Comparison of ENCODE assay signal across 10 mouse cellular contexts in genomic region chr7:105762517-105763270, GRCm38 (mm10). TPM values are rescaled to one million over a fixed set of nuclear protein-coding genes. Genes with fewer than 3 reads are reported as not detected.
DNase-seq lines count a peak whose midpoint lies in the region; ATAC-seq lines count a peak whose summit lies in the region.
"Had no signal": no experiment of that assay in that cellular context is flagged by ENCODE, and none has a peak within 500 bp of the region (broad histone marks: within the 10 kb centered on the region; RNA-seq: fewer than 3 reads in every experiment).

No protein-coding gene starts in this region.

- no peak overlapping the region for H3K9ac ChIP-seq in kidney, embryonic 16.5 days (replicated peaks; ENCODE audit: low read length)
- no peak overlapping the region for H3K9ac ChIP-seq in midbrain, embryonic 13.5 days (replicated peaks)

- no peak overlapping the region for H3K27ac ChIP-seq in kidney, embryonic 16.5 days (ENCODE audit: low read length)
- no peak overlapping the region for H3K27ac ChIP-seq in embryonic facial prominence, embryonic 10.5 days (replicated peaks)
- no peak overlapping the region for H3K27ac ChIP-seq in midbrain, embryonic 13.5 days

- H3K4me3 ChIP-seq in kidney, embryonic 16.5 days (ENCODE audit: low read length): peak overlapping the region; percentile 13; the same call in 1 of the 2 replicates
- H3K4me3 ChIP-seq in embryonic facial prominence, embryonic 10.5 days: peak overlapping the region; percentile 45
- H3K4me3 ChIP-seq in midbrain, embryonic 13.5 days (replicated peaks): no peak overlapping the region

- H3K36me3 ChIP-seq in kidney, embryonic 16.5 days (ENCODE audit: insufficient read depth, low read length): peaks cover 72% of the 10 kb centered on the region
- peaks cover 94% of the 10 kb centered on the region for H3K36me3 ChIP-seq in embryonic facial prominence, embryonic 10.5 days (replicated peaks)
- H3K36me3 ChIP-seq in midbrain, embryonic 13.5 days: peaks cover 88% of the 10 kb centered on the region

- no peak for ATAC-seq in kidney, embryonic 16.5 days (ENCODE audit: low FRiP score, low TSS enrichment)
- ATAC-seq in granulocyte monocyte progenitor cell, adult 5-6 weeks (replicated peaks; ENCODE audit: poor library complexity, severe bottlenecking): peak; percentile 34
- peak; percentile 12 for ATAC-seq in midbrain, embryonic 13.5 days

- no peak for DNase-seq in kidney, adult 8-10 months
- DNase-seq in embryonic facial prominence, embryonic 10.5 days (ENCODE audit: low spot score): no peak
- no peak for DNase-seq in cerebellum, postnatal 36 days
- DNase-seq in gastrocnemius, postnatal 25 days: no peak
- no peak for DNase-seq in right cerebral cortex, postnatal 4 days
- DNase-seq: cerebellum, postnatal 25 days; kidney, adult 11 months had no signal

- H3K4me1 ChIP-seq in kidney, embryonic 16.5 days (ENCODE audit: insufficient read depth, low read length): peaks cover 2% of the 10 kb centered on the region; the same call in 1 of the 2 replicates
- H3K4me1 ChIP-seq in embryonic facial prominence, embryonic 10.5 days: peaks cover 19% of the 10 kb centered on the region
- peaks cover 9% of the 10 kb centered on the region for H3K4me1 ChIP-seq in midbrain, embryonic 13.5 days (replicated peaks)

- peak overlapping the region; percentile 41 for H3K4me2 ChIP-seq in kidney, embryonic 16.5 days (replicated peaks; ENCODE audit: low read depth, low read length)
- H3K4me2 ChIP-seq in midbrain, embryonic 13.5 days (replicated peaks): no peak overlapping the region

- no peaks in the 10 kb centered on the region for H3K27me3 ChIP-seq in kidney, embryonic 16.5 days (ENCODE audit: insufficient read depth, low read length)
- H3K27me3 ChIP-seq in embryonic facial prominence, embryonic 10.5 days (replicated peaks; ENCODE audit: low read depth, poor library complexity, severe bottlenecking): peaks cover 53% of the 10 kb centered on the region
- H3K27me3 ChIP-seq in midbrain, embryonic 13.5 days: peaks cover 37% of the 10 kb centered on the region

- 51% methylated on average over 55 of the region's 55 CpGs for WGBS in kidney, embryonic 16.5 days
- 16% methylated on average over 55 of the region's 55 CpGs for WGBS in embryonic facial prominence, embryonic 10.5 days
- 20% methylated on average over 55 of the region's 55 CpGs for WGBS in midbrain, embryonic 13.5 days

- no peaks in the 10 kb centered on the region for H3K9me3 ChIP-seq in kidney, embryonic 16.5 days (ENCODE audit: low read length)
- H3K9me3 ChIP-seq in embryonic facial prominence, embryonic 10.5 days: no peaks in the 10 kb centered on the region
- no peaks in the 10 kb centered on the region for H3K9me3 ChIP-seq in midbrain, embryonic 13.5 days

RNA-seq across cellular contexts. Expression of gene Tpp1, which starts 10.7 kb away (rescaled TPM):
- 120 and 123 TPM in 2 replicates for polyA plus RNA-seq in kidney, embryonic 16.5 days (2015; fragmentation: Nextera tagmentation; extraction: Ambion mirVana)
- 45.0 and 49.2 TPM in 2 replicates for polyA plus RNA-seq in embryonic facial prominence, embryonic 10.5 days (2016; fragmentation: Nextera tagmentation; extraction: Ambion mirVana)
- 46.8 and 52.4 TPM in 2 replicates for total RNA-seq in granulocyte monocyte progenitor cell, adult 5-6 weeks (2014; fragmentation: Nextera tagmentation)
- 18.5 and 26.1 TPM in 2 replicates for total RNA-seq in granulocyte monocyte progenitor cell, adult 5-6 weeks (2017)
- 35.6 and 41.1 TPM in 2 replicates for polyA plus RNA-seq in midbrain, embryonic 13.5 days (2015; fragmentation: Nextera tagmentation; extraction: Ambion mirVana)
- 10 to 100 TPM; 37.5 to 38.7 TPM for total RNA-seq in gastrocnemius, postnatal 25 days (2021)

RNA-seq across cellular contexts. Expression of gene Taf10, which starts 18.5 kb away (rescaled TPM):
- 107 and 121 TPM in 2 replicates for polyA plus RNA-seq in kidney, embryonic 16.5 days (2015; fragmentation: Nextera tagmentation; extraction: Ambion mirVana)
- polyA plus RNA-seq in embryonic facial prominence, embryonic 10.5 days (2016; fragmentation: Nextera tagmentation; extraction: Ambion mirVana): 154 and 163 TPM in 2 replicates
- 221 and 237 TPM in 2 replicates for total RNA-seq in granulocyte monocyte progenitor cell, adult 5-6 weeks (2014; fragmentation: Nextera tagmentation)
- total RNA-seq in granulocyte monocyte progenitor cell, adult 5-6 weeks (2017): 207 and 251 TPM in 2 replicates
- 109 and 127 TPM in 2 replicates for polyA plus RNA-seq in midbrain, embryonic 13.5 days (2015; fragmentation: Nextera tagmentation; extraction: Ambion mirVana)
- total RNA-seq in gastrocnemius, postnatal 25 days (2021): 10 to 100 TPM; 79.5 to 84.6 TPM

RNA-seq across cellular contexts. Expression of gene Dchs1, which starts 24.8 kb away (rescaled TPM):
- polyA plus RNA-seq in kidney, embryonic 16.5 days (2015; fragmentation: Nextera tagmentation; extraction: Ambion mirVana): 10.4 and 10.5 TPM in 2 replicates
- polyA plus RNA-seq in embryonic facial prominence, embryonic 10.5 days (2016; fragmentation: Nextera tagmentation; extraction: Ambion mirVana): 13.7 and 14.8 TPM in 2 replicates
- total RNA-seq in granulocyte monocyte progenitor cell, adult 5-6 weeks (2014; fragmentation: Nextera tagmentation): not detected in 2 replicates
- total RNA-seq in granulocyte monocyte progenitor cell, adult 5-6 weeks (2017): not detected in 2 replicates
- 16.8 and 20.5 TPM in 2 replicates for polyA plus RNA-seq in midbrain, embryonic 13.5 days (2015; fragmentation: Nextera tagmentation; extraction: Ambion mirVana)
- 1 to 10 TPM; 4.3 to 5.3 TPM for total RNA-seq in gastrocnemius, postnatal 25 days (2021)

RNA-seq across cellular contexts. Expression of gene Rrp8, which starts 25.5 kb away (rescaled TPM):
- 42.9 TPM in 2 replicates for polyA plus RNA-seq in kidney, embryonic 16.5 days (2015; fragmentation: Nextera tagmentation; extraction: Ambion mirVana)
- 45.3 and 45.4 TPM in 2 replicates for polyA plus RNA-seq in embryonic facial prominence, embryonic 10.5 days (2016; fragmentation: Nextera tagmentation; extraction: Ambion mirVana)
- total RNA-seq in granulocyte monocyte progenitor cell, adult 5-6 weeks (2014; fragmentation: Nextera tagmentation): 35.7 and 68.6 TPM in 2 replicates
- 35.7 and 40.9 TPM in 2 replicates for total RNA-seq in granulocyte monocyte progenitor cell, adult 5-6 weeks (2017)
- 29.2 and 30.5 TPM in 2 replicates for polyA plus RNA-seq in midbrain, embryonic 13.5 days (2015; fragmentation: Nextera tagmentation; extraction: Ambion mirVana)
- 1 to 10 TPM; 8.9 to 9.0 TPM for total RNA-seq in gastrocnemius, postnatal 25 days (2021)

RNA-seq across cellular contexts. Expression of gene Ilk, which starts 26.3 kb away (rescaled TPM):
- 377 and 439 TPM in 2 replicates for polyA plus RNA-seq in kidney, embryonic 16.5 days (2015; fragmentation: Nextera tagmentation; extraction: Ambion mirVana)
- 214 and 219 TPM in 2 replicates for polyA plus RNA-seq in embryonic facial prominence, embryonic 10.5 days (2016; fragmentation: Nextera tagmentation; extraction: Ambion mirVana)
- 167 and 168 TPM in 2 replicates for total RNA-seq in granulocyte monocyte progenitor cell, adult 5-6 weeks (2014; fragmentation: Nextera tagmentation)
- 81.6 and 87.8 TPM in 2 replicates for total RNA-seq in granulocyte monocyte progenitor cell, adult 5-6 weeks (2017)
- polyA plus RNA-seq in midbrain, embryonic 13.5 days (2015; fragmentation: Nextera tagmentation; extraction: Ambion mirVana): 180 and 198 TPM in 2 replicates
- 10 to 100 TPM; 49.9 to 59.5 TPM for total RNA-seq in gastrocnemius, postnatal 25 days (2021)
